Mouse (Mus musculus): Measurements from ENCODE around the gene Tifa. TPM values are rescaled to one million over a fixed set of nuclear protein-coding genes. Genes with fewer than 3 reads are reported as not detected.

The Tifa gene
- not detected for polyA plus RNA-seq (2017; shearing (Covaris generic))

DNA sequence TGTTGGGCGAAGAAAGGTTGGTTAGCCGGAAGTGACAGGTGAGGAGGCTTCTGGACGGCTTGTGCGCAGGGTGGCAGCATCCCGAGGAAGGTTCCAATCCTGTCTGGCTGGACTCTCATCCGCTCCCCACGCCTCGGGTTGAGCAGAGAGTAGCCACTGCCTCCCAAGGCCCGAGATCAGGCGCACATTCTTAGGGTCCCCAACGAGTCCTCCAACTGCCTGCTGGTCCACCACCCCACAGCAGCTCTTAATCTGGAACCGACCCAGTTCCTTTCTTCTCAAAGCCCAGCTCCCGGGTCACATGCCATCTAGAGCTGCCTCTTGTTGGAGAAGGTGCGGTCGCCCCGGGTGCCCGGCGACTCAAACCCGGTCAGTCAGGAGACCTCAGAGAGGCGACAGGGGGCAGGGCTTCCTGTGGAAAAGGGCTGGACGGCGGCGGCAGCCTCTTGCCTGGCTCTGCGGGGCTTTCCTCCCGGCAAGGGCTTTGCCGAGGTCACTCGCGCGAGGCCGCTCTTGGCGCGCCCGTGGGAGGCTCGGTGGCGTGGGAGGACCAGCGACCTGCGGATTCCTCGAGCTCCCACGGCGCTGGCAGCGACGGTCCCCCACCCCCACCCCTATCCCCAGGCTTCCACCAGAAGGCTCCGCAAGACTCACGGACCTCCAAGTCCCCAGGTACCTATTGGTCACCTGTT, at the start of gene Tifa:
TSS of gene Tifa (plus strand) at position 306 of the 692 bp plus-strand sequence.

DNA sequence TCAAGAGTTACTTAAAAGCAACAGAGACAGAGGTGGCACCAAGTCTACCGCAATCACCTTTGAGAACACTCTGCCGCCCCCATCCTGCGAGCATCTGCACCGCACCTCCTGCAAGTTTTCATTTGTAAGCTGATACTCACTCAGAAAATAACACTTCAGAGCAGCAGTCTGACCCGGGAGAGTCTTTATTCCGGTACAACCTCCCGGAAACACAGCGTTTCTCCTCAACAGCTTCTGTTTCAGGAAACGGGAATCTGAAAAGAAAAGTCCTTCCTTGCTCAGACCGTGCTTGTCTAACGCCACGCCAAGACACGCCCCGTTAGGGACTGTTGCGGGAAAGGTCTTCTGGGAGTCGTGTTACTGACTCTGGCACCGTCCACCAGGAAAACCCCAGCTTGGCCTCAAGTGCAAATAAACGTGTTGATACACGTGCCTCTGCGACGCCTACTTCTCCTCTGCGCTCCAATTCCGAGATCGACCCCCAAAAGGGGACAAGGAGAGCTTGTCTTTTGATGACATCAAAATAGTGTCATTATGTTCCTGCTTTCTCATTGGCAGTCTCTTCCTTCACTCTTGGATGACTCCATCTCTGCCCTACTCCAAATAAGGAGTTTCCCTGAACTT, 9.5 kb upstream of the Tifa start, which contains the start of gene Alpk1:
TSS of gene Alpk1 (minus strand) at position 507 of the 624 bp plus-strand sequence.

DNA sequence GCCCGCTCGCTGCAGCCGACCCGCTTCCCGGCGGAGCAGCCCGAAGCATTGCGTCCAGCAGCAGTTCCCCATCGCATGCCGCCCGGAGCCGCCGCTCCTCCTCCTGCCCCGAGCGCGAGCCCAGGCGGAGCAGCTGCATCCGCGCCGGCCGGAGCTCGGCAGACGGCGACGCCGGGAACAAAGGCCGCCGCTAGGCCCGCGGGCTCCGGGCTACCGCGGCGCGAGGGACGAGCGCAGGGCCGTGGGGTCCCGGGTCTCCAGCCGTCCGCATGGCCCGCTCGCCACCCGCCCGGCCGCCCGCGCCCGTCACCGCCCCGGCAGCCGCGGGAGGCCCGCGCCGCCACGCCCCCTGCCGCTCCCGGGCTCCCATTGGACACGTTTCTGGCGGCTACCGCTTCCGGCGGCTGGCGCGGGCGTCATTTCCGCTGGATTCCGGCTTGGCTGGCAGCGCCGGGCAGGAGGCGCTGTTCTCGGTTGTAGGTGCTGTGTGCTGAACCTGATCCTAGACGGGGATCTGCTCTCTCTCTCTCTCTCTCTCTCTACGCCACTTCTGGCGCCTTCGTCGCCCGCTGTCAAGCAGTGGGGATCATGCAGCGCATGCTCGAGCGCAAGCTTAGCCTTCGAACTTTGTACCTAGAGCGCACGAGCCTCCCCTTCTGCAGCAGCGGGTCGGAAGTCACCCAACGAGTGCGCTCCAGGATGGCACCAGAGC, 47.7 kb downstream of the Tifa start, which contains the start of gene Ap1ar:
TSS of gene Ap1ar (minus strand) at position 370 of the 712 bp plus-strand sequence.

Other genes with a start within 250 kb of the Tifa start
- 81.2 TPM for gene Larp7, start 236.5 kb upstream of the Tifa start, polyA plus RNA-seq (2017; shearing (Covaris generic))
- gene Zgrf1, start 236.3 kb upstream of the Tifa start, polyA plus RNA-seq (2017; shearing (Covaris generic)): 2.7 TPM
- 0.28 TPM for gene Neurog2, start 156.7 kb upstream of the Tifa start, polyA plus RNA-seq (2017; shearing (Covaris generic))
- not detected for gene Alpk1, start 9.3 kb upstream of the Tifa start, polyA plus RNA-seq (2017; shearing (Covaris generic))
- 42.3 TPM for gene Ap1ar, start 47.7 kb downstream of the Tifa start, polyA plus RNA-seq (2017; shearing (Covaris generic))
- 9.7 TPM for gene Fam241a, start 106.5 kb downstream of the Tifa start, polyA plus RNA-seq (2017; shearing (Covaris generic))